Mouse (Mus musculus) mesoderm, embryonic 11.5 days (tissue): ENCODE measurements around the gene 5330417C22Rik.
"Not testable (repeated sequence)": the region's sequence is repeated elsewhere in the genome, so short reads cannot be mapped to it uniquely, and the experiment has no call there.

Source experiments
- DNase-seq: peaks from one replicate; pipeline ENCODE4 v3.0.0-alpha.2; 2012; ENCODE audit warnings: low read depth, low spot score

The 5330417C22Rik gene

DNA sequence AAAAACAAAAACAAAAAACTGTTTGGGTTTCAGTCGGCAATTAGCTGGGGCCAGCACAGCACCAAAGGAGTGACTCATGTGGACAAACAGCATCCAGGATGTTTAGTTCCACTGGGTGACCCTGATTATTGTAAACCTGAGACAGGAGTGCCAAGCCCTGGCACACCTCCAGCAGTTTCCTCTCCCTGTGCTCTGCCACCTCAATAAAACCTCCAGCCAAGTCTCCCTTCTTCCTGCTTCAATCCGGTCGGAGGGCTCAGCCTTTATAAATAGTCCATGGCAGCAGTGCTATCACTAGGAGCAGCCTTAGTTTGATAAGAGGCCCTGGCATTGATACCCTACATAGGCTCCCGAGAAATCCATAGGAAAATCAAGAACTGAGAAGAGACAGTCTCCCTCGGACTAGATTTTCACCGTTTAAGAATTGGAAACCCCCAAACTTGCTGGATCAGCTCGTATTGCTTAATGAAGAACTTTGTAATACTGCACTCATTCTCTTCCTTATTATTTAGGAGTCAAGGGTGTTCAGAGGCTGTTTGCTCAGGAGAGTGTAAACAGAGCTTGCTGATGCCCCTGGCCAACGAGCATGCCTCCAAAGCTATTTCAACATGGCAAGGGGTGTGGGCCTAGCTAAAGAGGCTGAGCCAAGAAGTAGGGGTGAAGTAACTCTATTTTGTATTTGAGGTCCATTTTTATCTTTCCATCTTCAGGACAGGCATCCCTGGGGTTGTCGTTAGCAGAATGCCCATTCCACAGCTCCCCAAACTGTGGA is 3.0 kb downstream of the 5330417C22Rik start:
- DNase-seq, result no peak

DNA sequence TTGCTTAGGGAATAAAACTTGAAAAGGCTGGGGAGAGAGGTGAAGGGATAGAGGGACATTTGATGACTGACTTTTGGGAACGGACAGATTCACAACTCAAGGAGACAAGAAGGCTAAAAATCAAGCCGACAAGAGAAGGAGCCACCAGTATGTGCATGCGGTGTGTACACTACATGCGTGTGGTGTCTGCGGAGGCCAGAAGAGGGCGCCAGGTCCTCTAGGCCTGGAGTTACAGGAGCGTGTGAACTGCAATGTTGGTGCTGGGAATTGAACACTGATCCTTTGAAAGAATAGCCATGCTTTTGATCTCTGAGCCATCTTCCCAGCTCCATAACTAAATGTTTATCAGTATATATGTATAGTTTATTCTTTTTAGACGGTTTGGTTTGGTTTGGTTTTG is 7.8 kb downstream of the 5330417C22Rik start:
- DNase-seq, result no peak

DNA sequence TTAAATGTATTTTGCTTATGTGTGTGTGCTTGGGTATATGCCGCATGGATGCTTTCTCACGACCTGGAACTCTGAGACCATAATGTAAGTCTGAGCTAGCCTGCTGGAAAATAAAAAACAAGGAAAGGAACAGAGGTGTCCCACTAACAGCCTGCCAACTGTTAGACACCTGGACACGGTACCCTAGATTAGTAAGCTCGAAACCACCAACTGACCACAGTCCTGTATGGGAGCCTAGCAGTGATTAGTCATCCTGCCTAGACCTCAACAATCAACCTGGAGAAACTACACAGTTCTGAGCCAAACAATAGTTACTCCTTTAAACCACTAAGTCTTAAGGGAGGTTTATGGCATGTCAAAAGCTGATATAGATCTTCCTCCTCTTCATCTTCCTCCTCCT is 12.9 kb downstream of the 5330417C22Rik start:
- no peak for DNase-seq

DNA sequence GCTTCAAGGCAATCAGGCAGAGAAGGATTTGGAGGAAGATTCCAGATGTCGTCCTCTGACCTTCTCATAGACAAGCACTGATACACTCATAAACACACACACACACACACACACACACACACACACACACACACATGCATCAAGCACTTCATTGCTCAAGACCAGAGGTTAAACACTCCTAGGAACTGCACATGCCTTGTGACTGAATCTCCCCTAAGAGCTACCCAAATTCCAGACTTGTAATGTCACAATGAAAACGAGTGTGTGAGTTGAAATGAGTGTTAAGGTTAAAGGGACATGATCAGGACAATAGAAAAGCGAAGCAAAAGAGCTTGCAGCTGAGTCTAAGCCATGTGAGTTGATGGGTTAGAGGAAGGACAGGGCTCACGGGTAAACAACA is 18.1 kb downstream of the 5330417C22Rik start:
- DNase-seq, result no peak

DNA sequence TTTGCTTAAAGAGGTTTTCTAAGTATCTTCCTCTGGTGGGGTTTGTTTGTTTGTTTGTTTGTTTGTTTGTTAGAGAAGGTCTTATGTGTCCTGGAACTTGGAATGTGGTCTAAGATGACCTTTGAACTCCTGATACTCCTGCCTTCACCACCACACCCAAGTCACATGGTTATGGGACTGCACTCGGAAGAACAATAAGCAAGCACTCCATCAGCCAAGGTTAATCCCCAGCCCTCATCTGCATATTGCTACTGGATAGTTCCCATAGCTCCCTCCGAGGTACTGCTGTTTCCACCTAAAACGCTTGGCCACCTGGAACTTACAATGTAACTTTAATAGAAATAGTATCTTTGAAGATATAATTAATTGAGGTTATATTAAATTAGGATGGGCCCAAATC is 22.9 kb downstream of the 5330417C22Rik start:
- DNase-seq, result no peak

DNA sequence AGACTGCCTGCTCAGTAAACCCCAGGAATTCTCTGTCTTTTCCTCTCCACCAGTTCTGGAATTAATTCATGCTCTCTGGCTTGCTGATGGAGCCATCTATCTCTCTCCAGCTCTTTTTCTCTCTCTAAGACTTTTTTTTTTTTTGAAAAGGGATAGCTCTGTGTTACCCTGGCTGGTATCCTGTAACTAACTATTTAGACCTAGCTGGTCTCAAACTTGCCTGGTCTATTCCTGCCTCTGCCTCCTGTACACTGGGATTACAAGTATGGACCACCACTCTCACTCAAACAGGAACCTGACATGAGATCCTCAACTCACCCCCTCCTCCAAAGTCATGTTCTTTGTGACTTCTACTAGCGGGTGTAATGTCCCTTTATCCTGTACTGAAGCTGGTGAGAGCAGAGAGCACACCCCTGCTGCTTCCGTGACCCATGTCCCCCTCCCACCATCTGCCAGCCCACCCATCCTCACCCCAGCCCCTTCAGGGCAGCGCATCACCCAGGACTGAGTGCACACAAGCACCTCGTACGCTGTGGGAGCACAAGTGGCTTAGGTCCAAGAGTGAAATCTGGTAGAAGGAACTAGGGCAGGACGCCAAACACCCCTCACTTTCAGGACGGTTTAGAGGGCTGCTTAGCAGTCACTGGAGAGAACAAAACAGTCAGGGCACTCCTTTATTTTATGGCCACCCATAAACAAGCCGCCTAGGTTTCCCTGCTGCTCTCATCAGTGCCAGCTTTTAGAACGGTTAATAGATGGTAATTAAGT is 25.4 kb downstream of the 5330417C22Rik start:
- peak; percentile 25 for DNase-seq

DNA sequence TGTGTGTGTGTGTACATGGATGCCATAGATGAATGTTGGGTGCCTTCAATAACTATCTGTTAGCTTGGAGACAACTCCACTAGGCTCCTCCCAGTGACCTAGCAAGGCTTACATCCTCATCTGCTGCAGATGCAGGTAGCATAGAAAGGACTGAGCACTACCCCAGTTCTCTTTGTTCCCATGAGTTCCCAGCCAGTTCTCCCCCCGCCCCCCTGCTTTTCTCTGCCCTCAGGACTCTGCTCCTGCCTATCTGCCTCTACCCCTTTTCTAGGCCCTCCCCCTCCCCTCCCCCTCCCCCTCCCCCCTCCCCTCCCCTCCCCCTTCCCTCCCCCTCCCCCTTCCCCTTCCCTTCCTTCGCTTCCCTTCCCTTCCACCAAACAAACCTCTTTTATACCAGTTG is 26.2 kb downstream of the 5330417C22Rik start:
- DNase-seq, result no peak

DNA sequence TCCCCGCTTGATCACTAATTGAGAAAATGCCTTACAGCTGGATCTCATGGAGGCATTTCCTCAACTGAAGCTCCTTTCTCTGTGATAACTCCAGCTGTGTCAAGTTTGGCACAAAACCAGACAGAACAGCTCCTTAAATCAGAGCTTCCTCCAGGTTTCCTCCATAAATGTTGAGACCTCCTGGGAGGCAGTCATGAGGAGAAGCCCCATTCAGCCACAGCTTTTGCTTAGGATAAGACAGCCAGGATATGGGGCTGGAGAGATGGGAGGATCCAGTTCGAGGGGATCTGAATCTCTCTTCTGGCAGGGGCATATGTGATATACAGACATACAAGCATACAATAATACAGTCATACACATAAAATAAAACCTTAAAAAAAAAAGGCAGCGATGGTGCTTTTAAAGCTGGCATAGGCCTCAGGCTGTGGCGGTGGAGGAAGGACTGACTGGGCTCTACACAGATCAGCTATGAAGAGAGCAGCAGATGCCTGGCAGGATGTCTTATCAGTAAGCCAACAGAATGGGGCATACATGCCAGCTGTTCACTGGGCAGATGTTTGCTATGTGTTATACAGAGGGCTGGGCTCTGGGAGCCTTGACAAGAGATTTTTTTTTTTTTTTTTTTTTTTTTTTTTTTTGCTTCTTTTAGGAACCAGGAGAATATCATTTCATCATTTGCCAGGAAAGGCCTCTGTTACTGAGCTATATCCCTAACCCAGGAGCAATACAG is 27.4 kb downstream of the 5330417C22Rik start:
- no peak for DNase-seq

DNA sequence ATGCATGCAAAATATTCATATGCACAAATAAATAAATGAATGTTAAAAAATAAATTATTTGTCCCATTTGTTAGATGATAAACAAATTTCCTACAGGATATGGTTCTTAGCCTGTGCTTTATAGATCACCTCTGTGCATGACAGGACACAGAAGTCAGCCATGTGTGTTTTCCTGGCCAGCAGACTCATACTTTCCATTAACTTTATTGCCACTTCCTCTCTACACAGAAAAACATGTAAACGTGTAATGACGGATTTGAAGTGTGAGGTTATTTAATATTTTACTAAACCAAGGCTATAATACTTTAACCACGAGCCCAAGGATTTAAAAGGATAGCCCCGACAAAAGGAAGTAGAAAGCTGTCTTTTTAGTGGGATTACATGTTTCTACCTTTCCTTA is 32.4 kb downstream of the 5330417C22Rik start:
- no peak for DNase-seq

DNA sequence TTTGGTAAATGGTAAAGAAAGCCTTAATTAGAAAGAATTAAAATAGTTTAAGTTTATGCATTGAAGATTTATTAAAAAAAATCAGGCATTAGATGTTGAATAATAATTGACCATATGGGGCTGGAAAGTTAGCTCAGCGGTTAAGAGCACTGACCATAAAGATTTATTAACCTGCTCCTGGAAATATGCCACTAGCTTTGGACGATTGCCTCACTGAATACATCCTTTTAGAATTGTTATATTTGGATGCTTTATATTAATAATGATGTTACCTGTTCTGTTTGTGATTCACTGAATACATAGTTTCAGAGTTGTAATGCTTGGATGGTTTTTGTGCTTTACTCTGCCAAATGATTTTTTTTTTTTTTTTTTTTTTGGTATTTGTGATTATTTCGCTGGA is 34.9 kb downstream of the 5330417C22Rik start:
- DNase-seq, result not testable (repeated sequence)

DNA sequence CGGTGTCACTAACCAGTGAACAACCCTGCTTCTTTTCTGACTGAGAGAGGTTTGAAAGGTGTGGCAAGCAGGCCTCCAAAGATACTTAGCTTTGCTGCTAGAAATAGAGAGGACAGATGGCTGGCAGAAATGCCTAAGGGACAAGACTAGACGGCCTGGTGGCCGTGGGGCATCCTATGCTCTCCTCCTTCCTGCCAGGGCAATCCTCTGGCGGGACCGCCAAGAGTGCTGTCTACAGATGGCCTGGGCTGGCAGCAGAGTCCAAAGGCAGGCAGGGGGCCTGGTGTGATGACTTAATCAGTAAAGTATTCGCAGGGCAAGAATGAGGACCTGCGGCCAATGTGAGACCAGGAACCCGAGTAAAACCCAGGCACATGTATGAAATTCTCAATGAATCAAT is 36.5 kb downstream of the 5330417C22Rik start:
- DNase-seq, result no peak

DNA sequence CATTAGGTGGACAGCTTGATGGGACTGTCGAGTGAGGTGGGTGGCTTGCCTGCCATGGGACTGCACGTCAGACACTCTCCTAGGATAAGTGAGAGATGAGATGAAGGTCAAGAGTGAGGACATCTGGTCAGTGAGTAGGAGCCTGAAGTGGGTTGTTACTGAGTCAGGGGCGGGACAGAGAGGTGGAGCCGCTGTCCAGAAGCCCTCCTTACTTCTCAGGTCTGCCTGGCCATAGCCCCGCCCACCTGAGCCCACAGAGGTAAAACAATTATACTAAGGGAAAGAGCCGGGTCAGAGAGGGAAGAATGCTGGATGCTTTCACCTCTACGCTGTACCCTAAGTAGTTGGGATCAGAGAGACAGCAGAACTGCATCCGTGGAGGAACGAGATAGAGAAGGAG is 38.7 kb downstream of the 5330417C22Rik start:
- DNase-seq, result no peak

DNA sequence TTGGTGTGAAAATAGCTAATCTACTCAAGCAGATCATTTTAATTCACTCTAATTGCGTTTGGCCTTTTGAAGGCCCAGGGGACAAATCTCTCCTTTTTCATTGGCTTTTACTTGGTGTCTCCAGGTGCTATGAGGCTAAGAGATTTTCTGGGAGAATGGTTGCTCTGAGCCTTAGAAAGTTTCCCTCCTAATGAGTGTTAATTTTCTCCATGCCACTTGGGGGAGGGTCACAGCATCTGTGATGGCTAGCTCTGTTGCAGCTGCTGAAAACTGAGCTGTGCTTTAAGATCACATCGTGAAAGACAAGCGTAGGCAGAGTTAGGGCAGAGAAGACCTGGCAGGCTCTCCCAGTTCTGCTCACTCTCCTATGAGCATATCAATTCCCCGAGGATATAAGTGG is 40.9 kb downstream of the 5330417C22Rik start:
- no peak for DNase-seq

DNA sequence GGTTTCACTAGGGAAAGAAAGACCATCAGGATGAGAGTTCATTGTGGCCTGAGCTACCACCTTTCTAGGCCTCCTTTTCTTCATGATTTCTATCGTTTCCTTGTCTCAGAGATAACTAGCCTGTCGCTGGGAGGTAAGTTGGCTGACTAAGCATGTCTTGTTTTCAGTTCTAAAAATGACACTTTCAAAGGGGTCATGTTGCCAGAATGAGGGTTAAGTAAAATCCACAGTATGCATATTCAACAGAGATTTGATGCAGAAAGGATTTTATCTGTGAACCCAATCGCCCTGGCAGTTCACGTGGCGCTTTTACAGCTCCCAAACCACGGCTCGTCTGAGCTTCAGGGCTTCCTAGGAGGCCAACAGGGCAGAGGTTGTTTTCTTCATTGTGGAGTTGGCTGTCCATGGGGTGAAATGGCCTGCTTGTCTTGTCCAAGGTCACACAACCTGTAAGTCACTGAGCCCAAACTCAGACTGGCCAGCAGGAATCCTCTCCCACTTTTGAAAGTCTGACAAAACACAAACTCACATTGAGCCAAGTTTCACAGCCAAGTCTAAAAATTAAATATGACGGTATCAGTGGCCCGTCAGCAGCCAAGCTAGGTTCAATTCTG is 41.4 kb downstream of the 5330417C22Rik start:
- no peak for DNase-seq

DNA sequence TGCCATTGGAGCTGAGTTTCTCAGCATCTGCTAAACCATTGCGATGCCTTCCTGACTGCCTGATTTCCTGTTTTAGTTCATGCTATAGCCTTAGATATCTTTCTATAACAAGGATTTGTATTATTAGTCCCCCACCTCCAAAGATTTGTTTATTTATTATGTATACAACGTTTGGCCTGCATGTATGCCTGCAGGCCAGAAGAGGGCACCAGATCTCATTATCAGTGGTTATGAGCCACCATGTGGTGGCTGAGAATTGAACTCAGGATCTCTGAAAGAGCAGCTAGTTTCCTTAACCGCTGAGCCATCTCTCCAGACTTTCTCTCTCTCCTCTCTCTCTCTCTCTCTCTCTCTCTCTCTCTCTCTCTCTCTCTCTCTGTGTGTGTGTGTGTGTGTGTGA is 46.4 kb downstream of the 5330417C22Rik start:
- DNase-seq, result no peak

DNA sequence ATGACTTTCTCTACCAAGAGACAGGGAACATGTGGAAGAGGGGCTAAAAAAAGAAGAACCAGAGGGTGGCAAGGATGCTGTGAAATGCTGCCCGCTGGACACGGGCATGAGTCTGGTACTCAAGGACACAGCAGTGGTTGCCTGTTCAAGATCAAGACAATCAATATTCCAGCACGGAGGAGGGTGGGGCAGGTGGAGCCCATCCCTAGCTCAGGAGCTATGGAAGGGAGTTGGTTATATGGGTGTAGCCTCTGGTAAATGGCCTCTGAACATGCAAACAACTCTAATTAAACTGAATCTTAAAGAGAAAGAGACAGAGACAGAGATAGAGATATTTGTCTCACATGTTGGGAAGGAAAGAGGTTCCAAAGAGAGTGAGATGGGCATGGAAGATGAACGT is 51.6 kb downstream of the 5330417C22Rik start:
- DNase-seq, result no peak

DNA sequence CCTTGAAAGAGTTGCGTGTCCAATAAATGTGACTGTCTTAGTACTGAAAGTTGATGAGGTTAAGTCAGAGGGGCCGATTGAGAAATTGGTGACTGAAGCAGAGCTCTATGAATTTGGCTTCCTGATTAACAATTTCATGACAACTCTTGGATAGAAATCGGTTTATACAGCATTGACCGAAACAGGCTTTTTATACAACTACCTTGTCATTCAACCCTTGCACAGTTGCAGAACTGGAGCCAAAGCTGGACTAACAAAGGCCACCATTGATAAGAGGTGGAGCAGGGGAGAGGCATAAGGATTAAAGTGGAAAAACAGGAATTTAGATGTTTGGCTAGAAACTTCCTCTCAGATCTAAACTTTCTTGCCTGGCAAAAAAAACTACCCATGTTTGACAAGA is 57.5 kb downstream of the 5330417C22Rik start:
- DNase-seq, result no peak

DNA sequence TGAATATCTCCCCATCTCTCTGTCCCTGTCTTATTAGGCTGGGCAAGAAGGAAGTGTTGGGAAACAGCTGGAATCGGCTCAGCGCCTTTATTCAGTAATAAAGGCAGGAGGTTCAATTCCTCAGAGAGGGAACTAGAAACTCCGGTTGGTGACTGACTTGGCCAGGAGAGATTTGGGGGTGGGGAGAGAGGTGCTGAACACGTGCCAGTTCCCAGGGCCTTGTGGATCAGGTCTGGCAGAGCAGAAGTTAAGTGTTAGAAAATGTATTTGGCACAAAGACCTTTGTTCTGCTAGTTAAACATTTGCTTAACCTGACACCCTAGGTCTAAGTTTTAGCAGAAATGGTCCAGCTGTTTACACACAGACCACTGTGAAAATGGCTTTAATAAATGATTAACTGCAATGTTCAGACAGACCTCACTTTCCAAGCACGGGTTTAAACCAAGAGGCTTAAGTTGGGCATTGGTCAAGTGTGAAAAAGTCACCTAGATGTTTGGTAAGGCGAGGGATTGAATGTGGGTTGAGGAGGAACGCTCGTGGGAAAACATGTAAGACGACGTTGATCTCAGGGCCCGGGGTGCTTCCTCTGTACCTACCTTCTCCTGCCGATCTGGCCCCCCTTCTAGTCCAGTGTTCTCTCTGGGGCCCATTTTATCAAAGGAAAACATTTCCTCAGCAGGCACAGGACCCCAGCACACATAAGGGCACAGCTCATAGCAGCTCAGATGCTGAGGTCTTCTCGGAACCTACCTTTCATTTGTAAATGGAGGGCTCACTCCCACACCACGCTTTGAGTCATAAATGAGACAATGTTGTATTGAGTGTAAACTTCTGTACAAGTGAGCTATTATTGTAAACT is 59.3 kb downstream of the 5330417C22Rik start:
- DNase-seq, result no peak

DNA sequence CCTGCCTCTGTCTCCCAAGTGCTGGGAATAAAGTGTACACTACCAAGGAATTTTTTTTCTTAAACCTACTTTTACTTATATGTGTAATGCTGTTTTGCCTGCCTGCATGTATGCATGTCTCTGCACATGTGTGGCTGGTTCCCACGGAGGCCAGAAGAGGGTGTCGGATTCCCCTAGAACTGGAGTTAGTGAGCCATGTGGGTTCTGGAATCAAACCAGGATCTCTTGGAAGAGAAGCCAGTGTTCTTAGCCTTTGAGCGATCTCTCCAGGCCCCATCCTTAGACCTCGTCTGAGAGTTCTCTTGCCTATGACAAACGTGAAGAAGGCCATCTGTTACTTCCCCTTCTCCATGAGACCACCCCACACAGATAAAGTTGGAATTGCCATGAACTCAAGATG is 60.8 kb downstream of the 5330417C22Rik start:
- no peak for DNase-seq

DNA sequence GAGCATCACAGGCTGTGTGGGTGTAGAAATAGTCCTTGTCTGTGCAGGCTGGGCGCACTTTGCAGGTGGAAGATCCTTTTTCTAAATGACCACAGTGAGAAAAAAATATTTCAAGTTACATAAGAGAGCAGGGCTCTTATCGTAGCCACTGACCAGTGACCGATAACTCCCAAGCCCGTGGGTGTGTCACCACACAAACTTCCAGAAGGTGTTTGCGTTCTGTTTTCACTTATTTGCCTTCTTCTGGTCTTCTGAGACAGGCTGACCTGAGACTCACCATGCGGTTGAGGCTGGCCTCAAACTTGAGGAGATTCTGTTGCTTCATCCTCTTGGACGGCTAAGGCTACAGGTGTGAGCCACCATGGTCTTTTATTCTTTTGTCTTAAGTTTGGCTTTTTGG is 61.4 kb downstream of the 5330417C22Rik start:
- DNase-seq, result no peak

DNA sequence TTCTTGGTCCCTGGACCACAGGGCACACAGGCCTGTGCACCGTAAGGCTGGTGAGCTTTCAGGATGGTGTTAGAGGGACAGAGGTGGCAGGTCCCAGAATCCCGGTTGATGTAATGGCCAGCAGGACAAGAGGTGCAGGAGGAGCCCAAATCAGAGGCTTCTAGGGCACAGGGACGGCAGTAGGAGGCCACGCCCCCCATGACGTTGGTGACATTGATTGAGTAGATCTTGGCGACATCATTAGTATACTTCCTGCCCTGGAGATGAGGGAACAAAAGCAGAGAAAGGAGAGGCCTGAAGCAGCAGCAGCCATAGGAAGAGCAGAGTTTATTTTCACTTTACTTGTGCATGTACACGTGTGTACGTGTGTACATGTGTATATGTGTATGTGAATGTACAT is 68.6 kb downstream of the 5330417C22Rik start:
- peak; percentile 33 for DNase-seq
